Mouse (Mus musculus) MN1 (cell line): ENCODE results near the gene Tmpo.
"Not testable (repeated sequence)": the region's sequence is repeated elsewhere in the genome, so short reads cannot be mapped to it uniquely, and the experiment has no call there.

Experiments
- DNase-seq: peaks from one replicate; pipeline ENCODE4 v3.0.0-alpha.2; 2016; ENCODE audit warnings: low spot score

The Tmpo gene

GRCm38 (mm10) chr10:91184893-91185292 lies 3.8 kb upstream of the Tmpo start:
- not testable (repeated sequence) for DNase-seq

GRCm38 (mm10) chr10:91183316-91183715 lies 2.2 kb upstream of the Tmpo start:
- peak; percentile 61 for DNase-seq

- peak; percentile 51 for DNase-seq
These were observed 1.3 kb upstream of the Tmpo start for GRCm38 (mm10) chr10:91182291-91182990.

- DNase-seq, result peak; percentile 99
These were observed 560 bp upstream of the Tmpo start for GRCm38 (mm10) chr10:91181461-91182288.

- peak; percentile 73 for DNase-seq
These were observed 814 bp downstream of the Tmpo start for GRCm38 (mm10) chr10:91180301-91180700.

- DNase-seq, result no peak
These were observed 1.3 kb downstream of the Tmpo start for GRCm38 (mm10) chr10:91179834-91180233.

GRCm38 (mm10) chr10:91177201-91177600 lies 3.9 kb downstream of the Tmpo start:
- DNase-seq, result no peak

GRCm38 (mm10) chr10:91172329-91173100 lies 8.6 kb downstream of the Tmpo start:
- no peak for DNase-seq

GRCm38 (mm10) chr10:91171455-91172328 lies 9.4 kb downstream of the Tmpo start:
- DNase-seq, result peak; percentile 96

GRCm38 (mm10) chr10:91171041-91171440 lies 10.1 kb downstream of the Tmpo start:
- peak; percentile 57 for DNase-seq

- peak; percentile 95 for DNase-seq
These were observed 10.8 kb downstream of the Tmpo start for GRCm38 (mm10) chr10:91170143-91170941.

- DNase-seq, result no peak
These were observed 11.6 kb downstream of the Tmpo start for GRCm38 (mm10) chr10:91169414-91170065.

- no peak for DNase-seq
These were observed 13.8 kb downstream of the Tmpo start for GRCm38 (mm10) chr10:91167352-91167751.

- DNase-seq, result peak; percentile 59
These were observed 14.2 kb downstream of the Tmpo start for GRCm38 (mm10) chr10:91166890-91167289.

GRCm38 (mm10) chr10:91165850-91166249 lies 15.3 kb downstream of the Tmpo start:
- DNase-seq, result no peak

- DNase-seq, result no peak
These were observed 16.6 kb downstream of the Tmpo start for GRCm38 (mm10) chr10:91164491-91164890.

GRCm38 (mm10) chr10:91162511-91163163 lies 18.5 kb downstream of the Tmpo start:
- DNase-seq, result no peak

- no peak for DNase-seq
These were observed 19.0 kb downstream of the Tmpo start for GRCm38 (mm10) chr10:91162077-91162476.

- no peak for DNase-seq
These were observed 20.1 kb downstream of the Tmpo start for GRCm38 (mm10) chr10:91161006-91161405.

- peak; percentile 62 for DNase-seq
These were observed 22.7 kb downstream of the Tmpo start for GRCm38 (mm10) chr10:91158442-91158841.
